Mouse (Mus musculus): ENCODE results near the gene Ltb4r2. TPM values are rescaled to one million over a fixed set of nuclear protein-coding genes. Genes with fewer than 3 reads are reported as not detected.

Ltb4r2 gene
- total and polyA plus RNA-seq, 2 experiments from 2014 or later, result 0.16 to 0.78 TPM

- TF ChIP-seq CTCF (IDR thresholded peaks at IDR 0.05; ENCODE audit: low read depth), result no peak
- ATAC-seq, result no peak
- Histone ChIP-seq H3K4me2 (ENCODE audit: low read depth, low read length) (peak overlapping the region; percentile 57), H3K4me1 (ENCODE audit: insufficient read depth, low read length) (peaks cover 9% of the 10 kb centered on the region; the same call in 1 of the 2 replicates), H3K36me3 (ENCODE audit: insufficient read depth, low read length) (no peaks in the 10 kb centered on the region), H3K27me3 (ENCODE audit: insufficient read depth, low read length) (peaks cover 58% of the 10 kb centered on the region), H3K27ac (no peak overlapping the region; the same call in 1 of the 2 replicates), H3K9ac (replicated peaks; ENCODE audit: low read length) (no peak overlapping the region), H3K9me3 (ENCODE audit: low read length) (no peaks in the 10 kb centered on the region), H3K4me3 (ENCODE audit: low read length) (peak overlapping the region; percentile 29)
- peak; percentile 67 for DNase-seq (ENCODE audit: low spot score)
- 2% methylated on average over 31 of the region's 31 CpGs for WGBS
Observed at GRCm38 (mm10) chr14:55783171-55783957, 22.1 kb downstream of the Ltb4r2 start.

GRCm38 (mm10) chr14:55783958-55784235 is 22.7 kb downstream of the Ltb4r2 start, which contains the start of gene Adcy4:
Gene Adcy4, minus strand, starts transcription at chr14:55784095.
- Histone ChIP-seq H3K9ac (replicated peaks; ENCODE audit: low read length) (no peak within 1 kb of the TSS), H3K4me2 (ENCODE audit: low read depth, low read length) (peak within 1 kb of the TSS; percentile 57), H3K27me3 (ENCODE audit: insufficient read depth, low read length) (peaks cover 63% of the 10 kb centered on the region), H3K4me3 (ENCODE audit: low read length) (peak within 1 kb of the TSS; percentile 29), H3K36me3 (ENCODE audit: insufficient read depth, low read length) (no peaks in the 10 kb centered on the region), H3K9me3 (ENCODE audit: low read length) (no peaks in the 10 kb centered on the region), H3K4me1 (ENCODE audit: insufficient read depth, low read length) (peaks cover 9% of the 10 kb centered on the region; the same call in 1 of the 2 replicates), H3K27ac (no peak within 1 kb of the TSS; the same call in 1 of the 2 replicates)
- 4% methylated on average over 13 of the region's 13 CpGs for WGBS
- ATAC-seq, result no peak
- no peak for DNase-seq (ENCODE audit: low spot score)
- TF ChIP-seq CTCF (IDR thresholded peaks at IDR 0.05; ENCODE audit: low read depth), result no peak

- Histone ChIP-seq H3K27me3 (ENCODE audit: insufficient read depth, low read length) (peaks cover 72% of the 10 kb centered on the region), H3K4me1 (ENCODE audit: insufficient read depth, low read length) (peaks cover 9% of the 10 kb centered on the region; the same call in 1 of the 2 replicates), H3K4me3 (ENCODE audit: low read length) (no peak overlapping the region), H3K4me2 (ENCODE audit: low read depth, low read length) (no peak overlapping the region), H3K9ac (replicated peaks; ENCODE audit: low read length) (no peak overlapping the region), H3K36me3 (ENCODE audit: insufficient read depth, low read length) (no peaks in the 10 kb centered on the region), H3K9me3 (ENCODE audit: low read length) (no peaks in the 10 kb centered on the region), H3K27ac (no peak overlapping the region)
- no peak for DNase-seq (ENCODE audit: low spot score)
- ATAC-seq, result no peak
- 23% methylated on average over 6 of the region's 6 CpGs for WGBS
- TF ChIP-seq CTCF (IDR thresholded peaks at IDR 0.05; ENCODE audit: low read depth), result no peak
Observed at GRCm38 (mm10) chr14:55785195-55785594, 24.0 kb downstream of the Ltb4r2 start.

- ATAC-seq, result no peak
- no peak for TF ChIP-seq CTCF (IDR thresholded peaks at IDR 0.05; ENCODE audit: low read depth)
- 38% methylated on average over 11 of the region's 11 CpGs for WGBS
Observed at GRCm38 (mm10) chr14:55787731-55788130, 26.5 kb downstream of the Ltb4r2 start.

GRCm38 (mm10) chr14:55788256-55789050 is 27.2 kb downstream of the Ltb4r2 start, which contains the start of gene Ripk3:
Gene Ripk3, minus strand, starts transcription at chr14:55788865.
- 6% methylated on average over 40 of the region's 40 CpGs for WGBS
- TF ChIP-seq CTCF (IDR thresholded peaks at IDR 0.05; ENCODE audit: low read depth), result no peak
- Histone ChIP-seq H3K4me2 (ENCODE audit: low read depth, low read length) (peak within 1 kb of the TSS; percentile 46), H3K27ac (no peak within 1 kb of the TSS), H3K9ac (replicated peaks; ENCODE audit: low read length) (no peak within 1 kb of the TSS), H3K27me3 (ENCODE audit: insufficient read depth, low read length) (peaks cover 53% of the 10 kb centered on the region), H3K9me3 (ENCODE audit: low read length) (no peaks in the 10 kb centered on the region), H3K4me1 (ENCODE audit: insufficient read depth, low read length) (peaks cover 2% of the 10 kb centered on the region; the same call in 1 of the 2 replicates), H3K4me3 (ENCODE audit: low read length) (peak within 1 kb of the TSS; percentile 23), H3K36me3 (ENCODE audit: insufficient read depth, low read length) (no peaks in the 10 kb centered on the region)
- DNase-seq (ENCODE audit: low spot score), result no peak
- ATAC-seq, result peak; percentile 49; the same call in 1 of the 2 replicates

More at GRCm38 (mm10) chr14:55787731-55788130, 26.5 kb downstream of the Ltb4r2 start:
- H3K4me3 ChIP-seq (ENCODE audit: low read length), result no peak overlapping the region
- H3K4me2 ChIP-seq (ENCODE audit: low read depth, low read length), result no peak overlapping the region
- no peaks in the 10 kb centered on the region for H3K36me3 ChIP-seq (ENCODE audit: insufficient read depth, low read length)
- no peak overlapping the region for H3K9ac ChIP-seq (replicated peaks; ENCODE audit: low read length)
- no peaks in the 10 kb centered on the region for H3K9me3 ChIP-seq (ENCODE audit: low read length)
- H3K4me1 ChIP-seq (ENCODE audit: insufficient read depth, low read length), result peaks cover 7% of the 10 kb centered on the region; the same call in 1 of the 2 replicates
- H3K27me3 ChIP-seq (ENCODE audit: insufficient read depth, low read length), result peaks cover 58% of the 10 kb centered on the region
- H3K27ac ChIP-seq, result no peak overlapping the region
- no peak for DNase-seq (ENCODE audit: low spot score)

- WGBS, result 73% methylated on average over 2 of the region's 2 CpGs
Observed at GRCm38 (mm10) chr14:55793461-55793860, 32.2 kb downstream of the Ltb4r2 start.

More at GRCm38 (mm10) chr14:55793461-55793860, 32.2 kb downstream of the Ltb4r2 start:
- DNase-seq (ENCODE audit: low spot score) (no peak), ATAC-seq (no peak)
- no peaks in the 10 kb centered on the region for H3K9me3 ChIP-seq (ENCODE audit: low read length)
- no peak for TF ChIP-seq CTCF (IDR thresholded peaks at IDR 0.05; ENCODE audit: low read depth)
- H3K36me3 ChIP-seq (ENCODE audit: insufficient read depth, low read length), result no peaks in the 10 kb centered on the region
- H3K27me3 ChIP-seq (ENCODE audit: insufficient read depth, low read length), result peaks cover 13% of the 10 kb centered on the region
- no peak overlapping the region for H3K27ac ChIP-seq
- H3K4me2 ChIP-seq (ENCODE audit: low read depth, low read length), result no peak overlapping the region
- no peaks in the 10 kb centered on the region; the same call in 1 of the 2 replicates for H3K4me1 ChIP-seq (ENCODE audit: insufficient read depth, low read length)
- H3K4me3 ChIP-seq (ENCODE audit: low read length), result no peak overlapping the region
- H3K9ac ChIP-seq (replicated peaks; ENCODE audit: low read length), result no peak overlapping the region

Data from hindbrain, postnatal 0 days (tissue).